12 mouse cellular contexts compared by ENCODE assay signal in the genomic region with DNA sequence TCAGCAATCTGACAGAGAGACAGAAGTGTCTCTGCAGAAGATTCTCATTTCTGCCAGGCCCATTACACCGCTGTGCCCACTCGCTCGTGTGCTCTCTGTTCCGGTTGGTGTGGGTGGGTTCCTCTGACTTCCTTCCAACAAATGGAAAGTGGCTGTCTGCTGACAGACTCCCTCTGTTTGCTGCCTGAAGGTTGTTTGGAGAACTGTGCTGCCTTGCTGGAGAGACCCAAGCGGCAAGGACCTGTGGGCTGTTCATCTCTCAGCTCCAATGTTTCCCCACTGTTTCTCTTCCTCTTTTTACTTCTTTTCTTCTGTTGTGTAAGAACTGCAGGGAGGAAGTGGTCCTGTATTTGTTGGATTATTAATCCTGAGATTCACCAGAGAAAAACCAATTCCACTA. TPM values are rescaled to one million over a fixed set of nuclear protein-coding genes. Genes with fewer than 3 reads are reported as not detected.
DNase-seq lines count a peak whose midpoint lies in the region; ATAC-seq lines count a peak whose summit lies in the region.
"Had no signal": no experiment of that assay in that cellular context is flagged by ENCODE, and none has a peak within 500 bp of the region (broad histone marks: within the 10 kb centered on the region; RNA-seq: fewer than 3 reads in every experiment).

No protein-coding gene starts in this region.

- H3K9ac ChIP-seq in midbrain, embryonic 16.5 days (ENCODE audit: low read depth, low read length): no peak overlapping the region
- H3K9ac ChIP-seq: embryonic facial prominence, embryonic 15.5 days; liver, embryonic 14.5 days had no signal

- H3K27ac ChIP-seq in midbrain, embryonic 16.5 days (ENCODE audit: low read length): no peak overlapping the region
- H3K27ac ChIP-seq: embryonic facial prominence, embryonic 15.5 days; liver, embryonic 14.5 days had no signal

- no peak overlapping the region for H3K4me3 ChIP-seq in midbrain, embryonic 16.5 days (ENCODE audit: low read depth, low read length)
- H3K4me3 ChIP-seq: embryonic facial prominence, embryonic 15.5 days had no signal

- no peaks in the 10 kb centered on the region for H3K4me1 ChIP-seq in midbrain, embryonic 16.5 days (ENCODE audit: control insufficient read depth, insufficient read depth, low read length)
- H3K4me1 ChIP-seq: embryonic facial prominence, embryonic 15.5 days had no signal

- H3K27me3 ChIP-seq in midbrain, embryonic 16.5 days (ENCODE audit: control insufficient read depth, insufficient read depth, low read depth, low read length): no peaks in the 10 kb centered on the region
- H3K27me3 ChIP-seq: embryonic facial prominence, embryonic 15.5 days had no signal

- H3K4me2 ChIP-seq in midbrain, embryonic 16.5 days (ENCODE audit: low read length): no peak overlapping the region
- H3K4me2 ChIP-seq: embryonic facial prominence, embryonic 15.5 days had no signal

- no peaks in the 10 kb centered on the region for H3K36me3 ChIP-seq in midbrain, embryonic 16.5 days (ENCODE audit: control insufficient read depth, insufficient read depth, low read length)
- H3K36me3 ChIP-seq: embryonic facial prominence, embryonic 15.5 days had no signal

- ATAC-seq in frontal cortex, adult (ENCODE audit: low TSS enrichment): peak; percentile 99
- no peak for ATAC-seq in midbrain, embryonic 16.5 days

- DNase-seq in frontal cortex, postnatal 14 days (ENCODE audit: low spot score in 2 of 2): no peak
- DNase-seq in right cerebral cortex, adult 18-20 months: peak; percentile 75
- DNase-seq in right cerebral cortex, postnatal 4 days: no peak
- DNase-seq in lung, postnatal 10 days: peak; percentile 49
- DNase-seq in skeletal muscle tissue, adult 2 months (ENCODE audit: low read depth, low spot score): peak; percentile 30
- DNase-seq in ovary, postnatal 10 days (ENCODE audit: low spot score): no peak
- DNase-seq: adrenal gland, adult 8-10 months; cerebellum, adult 9-11 months had no signal

- WGBS in midbrain, embryonic 16.5 days: 86% methylated on average over 5 of the region's 5 CpGs

- no peaks in the 10 kb centered on the region for H3K9me3 ChIP-seq in midbrain, embryonic 16.5 days (replicated peaks; ENCODE audit: control insufficient read depth, low read length, poor library complexity, severe bottlenecking)
- H3K9me3 ChIP-seq: embryonic facial prominence, embryonic 15.5 days had no signal

RNA-seq across cellular contexts. Expression of gene Mcub, which starts 21.6 kb away (rescaled TPM):
- 4.6 and 7.3 TPM in 2 replicates for polyA plus RNA-seq in midbrain, embryonic 16.5 days (2015; fragmentation: Nextera tagmentation; extraction: Ambion mirVana)

RNA-seq across cellular contexts. Expression of gene Casp6, which starts 47.1 kb away (rescaled TPM):
- 16.5 and 17.5 TPM in 2 replicates for polyA plus RNA-seq in midbrain, embryonic 16.5 days (2015; fragmentation: Nextera tagmentation; extraction: Ambion mirVana)

Comparison
In these comparisons a context has a peak if more than half of its experiments do, and no peak if none do; other contexts are left out.
1. DNase-seq: peak in right cerebral cortex, adult 18-20 months (single experiment), lung, postnatal 10 days (single experiment) and skeletal muscle tissue, adult 2 months (single experiment); none in frontal cortex, postnatal 14 days (0 of 2), right cerebral cortex, postnatal 4 days (single experiment) and ovary, postnatal 10 days (single experiment).